Mouse (Mus musculus) megakaryocyte, embryonic 14.5 days (primary cell): ENCODE measurements around the gene Lix1l. TPM values are rescaled to one million over a fixed set of nuclear protein-coding genes. Genes with fewer than 3 reads are reported as not detected.
A peak's percentile ranks its signal among the peaks of the same experiment; 100 is the strongest.

ENCODE experiments used
- H3K27me3 ChIP-seq: replicated peaks from 2 replicates; pipeline ENCODE3; 2012; ENCODE audit warnings: inconsistent platforms
- H3K36me3 ChIP-seq: replicated peaks from 2 replicates; pipeline ENCODE3; 2012; ENCODE audit warnings: low read length, inconsistent platforms, mixed read lengths
- H3K4me1 ChIP-seq: 2 replicates; pipeline ENCODE4 v1.6.1; 2012; ENCODE audit warnings: inconsistent platforms
- H3K4me3 ChIP-seq: replicated peaks from 2 replicates; pipeline ENCODE3; 2012; ENCODE audit warnings: moderate library complexity, mild to moderate bottlenecking, inconsistent platforms
- H3K9me3 ChIP-seq: 2 replicates; pipeline ENCODE4 v1.6.1; 2012; ENCODE audit warnings: inconsistent platforms
- FLI1 ChIP-seq: IDR thresholded peaks from 2 replicates; pipeline ENCODE4 v1.6.1; 2012; ENCODE audit warnings: low read length, inconsistent platforms, mixed read lengths
- GATA1 ChIP-seq: IDR thresholded peaks from 3 replicates; pipeline ENCODE4 v1.6.1; 2012; ENCODE audit warnings: mixed read lengths, low read length, inconsistent platforms, borderline replicate concordance
- polyA plus RNA-seq: library from polyadenylated mRNA; stranded (reverse); fragments of >175 nt; gene quantifications from 2 replicates; pipeline ENCODE4 v1.2.3, GENCODE M21; 2012; ENCODE audit warnings: low replicate concordance; ENCODE audit not compliant: insufficient read depth

Gene Lix1l
- polyA plus RNA-seq, 1 experiment: 1.2 TPM

- Histone ChIP-seq H3K36me3 (peaks cover 27% of the 10 kb centered on the region), H3K4me1 (peaks cover 48% of the 10 kb centered on the region), H3K4me3 (no peak overlapping the region), H3K27me3 (no peaks in the 10 kb centered on the region), H3K9me3 (peaks cover 6% of the 10 kb centered on the region; the same call in 1 of the 2 replicates)
- TF ChIP-seq GATA1 (no peak), FLI1 (no peak)
These were observed 19.8 kb upstream of the Lix1l start for GRCm38 (mm10) chr3:96581141-96581540.

- H3K4me3 ChIP-seq: no peak overlapping the region
- TF ChIP-seq GATA1: no peak
- peaks cover 27% of the 10 kb centered on the region for H3K36me3 ChIP-seq
- H3K27me3 ChIP-seq: no peaks in the 10 kb centered on the region
- peaks cover 6% of the 10 kb centered on the region; the same call in 1 of the 2 replicates for H3K9me3 ChIP-seq
- peaks cover 42% of the 10 kb centered on the region for H3K4me1 ChIP-seq
These were observed 19.0 kb upstream of the Lix1l start for GRCm38 (mm10) chr3:96581771-96582515.

- Histone ChIP-seq H3K36me3 (peaks cover 32% of the 10 kb centered on the region), H3K4me1 (peaks cover 35% of the 10 kb centered on the region), H3K9me3 (peaks cover 11% of the 10 kb centered on the region), H3K4me3 (no peak overlapping the region), H3K27me3 (no peaks in the 10 kb centered on the region)
- TF ChIP-seq GATA1: no peak
- no peak for TF ChIP-seq FLI1
These were observed 17.6 kb upstream of the Lix1l start for GRCm38 (mm10) chr3:96583386-96583785.

DNA sequence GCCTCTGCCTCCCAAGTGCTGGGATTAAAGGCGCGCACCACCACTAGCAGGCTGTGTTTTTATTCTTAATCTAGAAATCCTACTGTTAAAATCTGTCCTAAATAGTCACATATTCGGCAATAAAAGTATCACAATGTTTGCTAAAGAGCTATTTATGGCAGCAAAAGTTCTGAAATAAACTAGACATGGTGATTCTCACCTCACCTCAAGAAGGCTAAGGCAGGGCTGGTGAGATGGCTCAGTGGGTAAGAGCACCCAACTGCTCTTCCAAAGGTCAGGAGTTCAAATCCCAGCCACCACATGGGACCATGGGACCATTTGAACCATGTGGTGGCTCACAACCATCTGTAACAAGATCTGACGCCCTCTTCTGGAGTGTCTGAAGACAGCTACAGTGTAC, 10.3 kb upstream of the Lix1l start:
- Histone ChIP-seq H3K36me3 (peaks cover 17% of the 10 kb centered on the region), H3K4me1 (peaks cover 27% of the 10 kb centered on the region), H3K27me3 (peaks cover 5% of the 10 kb centered on the region), H3K4me3 (no peak overlapping the region), H3K9me3 (peaks cover 10% of the 10 kb centered on the region)
- TF ChIP-seq FLI1 (no peak), GATA1 (no peak)

DNA sequence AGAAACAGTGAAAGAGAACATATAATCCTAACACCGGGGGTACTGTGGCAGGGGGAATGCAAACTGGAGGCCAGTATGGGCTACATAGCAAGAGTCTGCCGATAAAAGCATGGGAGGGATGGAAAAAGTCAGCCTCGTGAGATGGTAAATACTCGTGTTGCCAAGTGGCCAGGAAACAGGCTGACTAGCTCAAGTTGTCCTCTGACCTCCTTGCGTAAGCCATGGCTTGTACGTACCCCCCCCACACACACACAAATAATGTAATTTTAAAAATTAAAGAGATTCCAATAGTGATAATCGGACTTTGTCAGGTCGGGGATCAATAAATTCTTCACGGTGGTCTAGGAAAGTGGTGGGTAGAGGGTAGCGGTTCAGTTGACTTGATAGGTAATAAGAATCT, 7.6 kb upstream of the Lix1l start:
- Histone ChIP-seq H3K9me3 (peaks cover 4% of the 10 kb centered on the region; the same call in 1 of the 2 replicates), H3K4me3 (peak overlapping the region; percentile 93), H3K27me3 (peaks cover 32% of the 10 kb centered on the region), H3K4me1 (peaks cover 47% of the 10 kb centered on the region), H3K36me3 (peaks cover 12% of the 10 kb centered on the region)
- TF ChIP-seq FLI1 (no peak), GATA1 (no peak)

DNA sequence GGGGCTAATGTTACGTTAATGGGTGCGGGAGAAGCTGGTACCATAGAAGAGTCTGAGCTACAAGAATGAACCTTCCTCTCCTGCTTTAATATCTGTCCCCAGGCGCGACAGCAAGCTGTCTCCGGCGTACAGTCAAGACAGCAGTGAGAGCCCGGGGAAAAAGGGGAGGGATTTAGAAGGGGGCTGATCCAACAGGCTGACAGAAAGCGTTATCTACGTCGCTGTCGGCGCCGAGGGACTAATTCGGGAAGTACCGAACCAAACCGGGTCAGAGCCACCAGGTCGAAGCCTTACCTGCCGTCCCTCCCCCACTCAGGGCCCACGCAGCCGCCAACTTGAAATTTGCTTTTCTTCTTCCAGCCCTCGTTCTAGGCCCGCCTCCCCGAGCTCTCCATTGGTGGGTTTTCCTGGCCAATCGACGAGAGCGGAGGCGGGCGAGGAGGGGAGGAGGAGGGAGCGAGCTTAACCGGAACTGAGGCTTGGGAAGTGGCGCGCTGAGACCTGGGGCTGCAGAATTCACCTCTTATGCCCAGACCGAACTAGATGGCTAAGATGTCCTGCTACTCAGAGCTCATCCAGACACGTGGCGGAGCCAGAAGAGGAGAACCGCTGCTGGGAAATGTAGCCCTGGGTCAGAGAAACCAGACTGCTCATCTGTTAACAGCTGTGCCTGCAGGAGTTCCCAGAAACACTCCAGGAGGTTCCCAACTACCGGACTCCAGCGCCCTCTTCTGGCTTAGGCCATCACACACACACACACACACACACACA, 7.0 kb upstream of the Lix1l start, which contains the start of gene Polr3gl:
TSS of gene Polr3gl (minus strand) at position 392 of the 771 bp plus-strand sequence.
- peaks cover 12% of the 10 kb centered on the region for H3K36me3 ChIP-seq
- peaks cover 4% of the 10 kb centered on the region; the same call in 1 of the 2 replicates for H3K9me3 ChIP-seq
- H3K27me3 ChIP-seq: peaks cover 38% of the 10 kb centered on the region
- peak within 1 kb of the TSS; percentile 93 for H3K4me3 ChIP-seq
- TF ChIP-seq GATA1 (no peak), FLI1 (no peak)
- peaks cover 53% of the 10 kb centered on the region for H3K4me1 ChIP-seq

DNA sequence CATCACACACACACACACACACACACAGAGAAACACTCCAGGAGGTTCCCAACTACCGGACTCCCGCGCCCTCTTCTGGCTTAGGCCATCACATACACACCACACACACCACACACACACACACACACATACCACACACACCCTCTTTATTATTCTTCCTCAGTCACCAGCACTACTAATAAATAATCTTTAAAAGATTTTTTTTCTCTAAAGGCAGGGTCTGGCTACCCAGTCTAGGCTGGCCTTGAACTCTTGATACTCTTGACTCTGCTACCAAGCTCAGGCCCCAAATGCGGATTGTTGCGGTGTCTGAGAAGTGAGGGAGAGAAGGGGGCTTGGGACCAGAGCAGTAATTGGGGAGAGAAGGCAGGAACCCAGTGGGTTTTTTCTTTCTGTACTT, 6.1 kb upstream of the Lix1l start:
- peaks cover 8% of the 10 kb centered on the region for H3K36me3 ChIP-seq
- no peak overlapping the region for H3K4me3 ChIP-seq
- peaks cover 47% of the 10 kb centered on the region for H3K27me3 ChIP-seq
- TF ChIP-seq GATA1: no peak
- TF ChIP-seq FLI1: no peak
- H3K4me1 ChIP-seq: peaks cover 62% of the 10 kb centered on the region
- peaks cover 4% of the 10 kb centered on the region; the same call in 1 of the 2 replicates for H3K9me3 ChIP-seq

DNA sequence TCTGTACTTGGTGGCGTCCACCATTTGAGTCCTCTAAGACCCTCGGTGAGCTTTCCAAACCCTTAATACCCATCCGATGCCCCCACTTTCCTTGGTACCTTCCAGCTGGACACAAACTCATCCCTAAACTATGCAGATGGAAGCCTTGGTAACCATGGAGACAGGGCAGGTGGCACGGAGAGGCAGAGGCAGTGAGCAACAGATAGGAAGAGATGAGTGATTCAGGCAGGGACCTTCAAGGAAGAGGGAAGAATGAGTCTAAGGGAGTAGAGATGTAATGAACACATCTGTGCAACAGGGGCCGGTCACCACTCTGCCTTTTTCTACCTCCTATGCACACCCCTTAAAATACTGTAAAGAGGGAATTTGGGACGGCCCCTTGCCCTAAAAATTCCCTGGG, 5.3 kb upstream of the Lix1l start:
- Histone ChIP-seq H3K9me3 (no peaks in the 10 kb centered on the region), H3K36me3 (peaks cover 1% of the 10 kb centered on the region), H3K27me3 (peaks cover 49% of the 10 kb centered on the region), H3K4me1 (peaks cover 70% of the 10 kb centered on the region), H3K4me3 (peak overlapping the region; percentile 46)
- TF ChIP-seq GATA1: no peak
- TF ChIP-seq FLI1: no peak

DNA sequence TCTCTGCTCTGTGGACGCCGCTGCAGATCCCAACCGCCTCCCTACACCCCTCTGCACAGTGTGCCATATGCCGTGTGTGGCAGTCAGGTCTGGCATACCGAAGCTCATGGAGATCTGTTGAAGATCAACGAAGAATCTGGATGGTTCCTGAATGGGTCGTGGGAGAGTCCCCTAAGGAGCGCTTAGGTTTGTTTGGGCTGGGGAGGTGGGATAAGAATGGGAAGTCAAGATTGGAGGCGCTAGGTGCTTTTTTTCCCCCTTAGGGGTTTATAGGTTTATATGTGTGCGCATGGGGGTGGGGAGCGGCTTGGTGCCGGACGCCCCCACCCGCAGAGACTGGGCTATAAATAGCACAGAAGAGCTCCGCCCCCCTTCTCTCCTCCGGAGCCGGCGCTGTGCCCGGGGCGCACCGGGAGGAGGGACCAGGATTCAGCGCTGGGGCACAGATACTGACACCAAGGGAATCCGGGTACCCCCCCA, 4.7 kb upstream of the Lix1l start, which contains the start of gene Ankrd34a:
TSS of gene Ankrd34a (plus strand) at position 409 of the 480 bp plus-strand sequence.
- Histone ChIP-seq H3K36me3 (no peaks in the 10 kb centered on the region), H3K27me3 (peaks cover 53% of the 10 kb centered on the region), H3K4me3 (peak within 1 kb of the TSS; percentile 91), H3K4me1 (peaks cover 76% of the 10 kb centered on the region), H3K9me3 (no peaks in the 10 kb centered on the region)
- no peak for TF ChIP-seq GATA1
- TF ChIP-seq FLI1: no peak

- no peaks in the 10 kb centered on the region for H3K9me3 ChIP-seq
- no peaks in the 10 kb centered on the region for H3K36me3 ChIP-seq
- no peak for TF ChIP-seq FLI1
- TF ChIP-seq GATA1: no peak
- peaks cover 54% of the 10 kb centered on the region for H3K27me3 ChIP-seq
- peaks cover 81% of the 10 kb centered on the region for H3K4me1 ChIP-seq
- peak overlapping the region; percentile 91 for H3K4me3 ChIP-seq
These were observed 4.1 kb upstream of the Lix1l start for GRCm38 (mm10) chr3:96596855-96597254.
